Mouse (Mus musculus) heart, postnatal 10 days (tissue): ENCODE data around the gene Mrgprb3. TPM values are rescaled to one million over a fixed set of nuclear protein-coding genes. Genes with fewer than 3 reads are reported as not detected.

Experiments
- DNase-seq, 2 experiments: peaks; one replicate each; pipeline ENCODE4 v3.0.0; 2021
- intact Hi-C: fragments of 180-260 bp; cut with DNase I; formaldehyde crosslinking; loops from one replicate; pipeline ENCODE4 v1.15.1; 2025
- total RNA-seq, 2 experiments: library from RNA; stranded (reverse); gene quantifications; 2 replicates each; pipeline ENCODE4 v1.2.3; 2021

The Mrgprb3 gene
- not detected for total RNA-seq

GRCm38 (mm10) chr7:48643711-48644110, at the start of gene Mrgprb3:
Gene Mrgprb3 (minus strand): TSS chr7:48643811.
- DNase-seq: no peak
- intact Hi-C loops: no loop called here

Other genes starting within 250 kb of the Mrgprb3 start
- under 1 TPM; 0.34 to 0.45 TPM for gene Mrgprb1, start 187.5 kb downstream of the Mrgprb3 start, total RNA-seq
- not detected for gene Mrgprx2, start 144.5 kb downstream of the Mrgprb3 start, total RNA-seq
- gene Mrgprb2, start 85.7 kb downstream of the Mrgprb3 start, total RNA-seq: under 1 TPM; 0.12 to 0.25 TPM
- gene Zdhhc13, start 145.2 kb upstream of the Mrgprb3 start, total RNA-seq: 10 to 100 TPM; 13.9 to 16.5 TPM
- gene Csrp3, start 204.2 kb upstream of the Mrgprb3 start, total RNA-seq: 1,000 to 10,000 TPM; 1,601 to 1,720 TPM
- gene E2f8, start 237.8 kb upstream of the Mrgprb3 start, total RNA-seq: 1 to 10 TPM; 4.7 to 4.8 TPM